Mouse (Mus musculus) ES-Bruce4 (cell line): ENCODE measurements around the gene Letm1. TPM values are rescaled to one million over a fixed set of nuclear protein-coding genes. Genes with fewer than 3 reads are reported as not detected.

Source experiments
- H3K27ac ChIP-seq: 2 replicates; pipeline ENCODE4 v1.5.1; 2012; ENCODE audit warnings: low read length, inconsistent platforms; ENCODE audit not compliant: insufficient read depth
- H3K27me3 ChIP-seq: 2 replicates; pipeline ENCODE4 v1.6.1; 2012; ENCODE audit warnings: mild to moderate bottlenecking, low read length, inconsistent platforms; ENCODE audit not compliant: control insufficient read depth, poor library complexity, insufficient read depth, severe bottlenecking
- H3K36me3 ChIP-seq: 2 replicates; pipeline ENCODE4 v1.6.1; 2012; ENCODE audit warnings: inconsistent platforms, mild to moderate bottlenecking, low read length, moderate library complexity; ENCODE audit not compliant: control insufficient read depth, poor library complexity, insufficient read depth, severe bottlenecking
- H3K4me1 ChIP-seq: one replicate; pipeline ENCODE4 v1.8.1; 2011; ENCODE audit warnings: low read length; ENCODE audit not compliant: control insufficient read depth, insufficient read depth
- H3K4me3 ChIP-seq: 2 replicates; pipeline ENCODE4 v1.5.1; 2011; ENCODE audit warnings: low read depth, mild to moderate bottlenecking, low read length
- H3K9ac ChIP-seq: 2 replicates; pipeline ENCODE4 v1.6.1; 2012; ENCODE audit warnings: low read depth, mild to moderate bottlenecking, inconsistent platforms; ENCODE audit not compliant: poor library complexity, severe bottlenecking
- H3K9me3 ChIP-seq: replicated peaks from 2 replicates; pipeline ENCODE4 v1.6.1; 2012; ENCODE audit warnings: mild to moderate bottlenecking, low read length, inconsistent platforms; ENCODE audit not compliant: control insufficient read depth, poor library complexity, insufficient read depth, severe bottlenecking
- CTCF ChIP-seq: IDR thresholded peaks from one replicate; pipeline ENCODE4 v1.8.1; 2011; ENCODE audit warnings: low read depth, low read length
- EP300 ChIP-seq: IDR thresholded peaks from 2 replicates; pipeline ENCODE4 v1.6.1; 2011; ENCODE audit warnings: low read depth, low read length; ENCODE audit not compliant: insufficient read depth
- POLR2A ChIP-seq: IDR thresholded peaks from one replicate; pipeline ENCODE4 v1.8.1; 2011; ENCODE audit warnings: low read length; ENCODE audit not compliant: insufficient read depth
- polyA plus RNA-seq: library from polyadenylated mRNA; stranded (reverse); fragments of >200 nt; gene quantifications from 2 replicates; pipeline ENCODE4 v1.2.4, GENCODE M21; 2011; ENCODE audit warnings: low read depth; ENCODE audit not compliant: missing spikeins, insufficient read depth, insufficient read length

Letm1 gene
- polyA plus RNA-seq, 1 experiment = 34.2 TPM

- Histone ChIP-seq H3K4me1 (peaks cover 5% of the 10 kb centered on the region), H3K9me3 (no peaks in the 10 kb centered on the region), H3K27me3 (peaks cover 18% of the 10 kb centered on the region), H3K4me3 (peak overlapping the region; percentile 10), H3K36me3 (no peaks in the 10 kb centered on the region), H3K9ac (no peak overlapping the region), H3K27ac (no peak overlapping the region)
- TF ChIP-seq POLR2A = no peak
Observed at GRCm38 (mm10) chr5:33720852-33721490, 61.6 kb downstream of the Letm1 start.

DNA sequence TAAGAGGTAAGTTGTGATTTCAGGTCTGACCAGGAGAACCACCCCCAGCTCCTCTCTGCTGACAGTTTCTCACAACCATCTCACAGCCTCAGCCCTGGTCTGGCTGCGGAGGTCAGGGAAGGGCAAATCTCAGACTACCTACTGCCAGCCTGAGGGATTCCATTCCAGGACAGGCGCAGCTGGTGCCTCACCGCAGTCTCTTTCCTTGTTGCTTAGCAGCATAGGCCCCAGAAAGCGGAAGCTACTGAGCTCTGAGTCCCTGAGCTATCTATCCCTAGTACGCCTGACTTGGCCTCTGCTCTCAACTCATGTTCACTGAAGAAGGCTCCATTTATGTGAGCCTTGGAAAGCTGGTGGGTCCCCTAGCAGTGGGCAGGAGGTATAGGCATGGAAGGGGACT, 64.2 kb downstream of the Letm1 start:
- H3K9ac ChIP-seq = no peak overlapping the region
- no peaks in the 10 kb centered on the region for H3K9me3 ChIP-seq
- H3K27me3 ChIP-seq = peaks cover 17% of the 10 kb centered on the region
- H3K27ac ChIP-seq = no peak overlapping the region
- TF ChIP-seq EP300 (no peak), CTCF (no peak), POLR2A (no peak)
- peaks cover 3% of the 10 kb centered on the region for H3K4me1 ChIP-seq
- no peaks in the 10 kb centered on the region for H3K36me3 ChIP-seq
- no peak overlapping the region for H3K4me3 ChIP-seq

DNA sequence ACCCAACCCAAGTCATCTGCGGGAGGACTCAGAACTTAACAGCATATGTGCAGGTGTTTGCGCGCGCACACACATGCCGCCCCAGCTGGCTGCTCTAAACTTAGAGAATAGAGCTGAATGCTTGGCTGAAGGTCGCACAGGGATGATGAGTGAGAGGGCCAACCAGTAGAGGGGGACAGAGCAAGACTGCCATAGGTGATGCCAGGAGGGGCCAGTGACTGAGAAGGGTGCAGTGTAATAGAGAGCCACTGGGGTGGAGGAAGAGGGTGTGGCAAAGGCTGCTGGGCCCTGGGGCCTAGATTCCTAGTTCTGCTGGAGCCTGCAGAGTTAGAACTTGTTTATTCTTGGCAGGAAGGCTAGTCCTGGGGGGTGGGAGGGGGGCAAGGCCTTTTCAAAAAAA, 66.2 kb downstream of the Letm1 start:
- H3K36me3 ChIP-seq = no peaks in the 10 kb centered on the region
- H3K9ac ChIP-seq = no peak overlapping the region
- H3K4me1 ChIP-seq = peaks cover 3% of the 10 kb centered on the region
- no peaks in the 10 kb centered on the region for H3K9me3 ChIP-seq
- no peak overlapping the region for H3K4me3 ChIP-seq
- H3K27me3 ChIP-seq = no peaks in the 10 kb centered on the region
- H3K27ac ChIP-seq = no peak overlapping the region
- TF ChIP-seq CTCF (no peak), EP300 (no peak), POLR2A (no peak)

- Histone ChIP-seq H3K36me3 (no peaks in the 10 kb centered on the region), H3K4me1 (peaks cover 3% of the 10 kb centered on the region), H3K27ac (no peak overlapping the region), H3K27me3 (no peaks in the 10 kb centered on the region), H3K9ac (no peak overlapping the region), H3K9me3 (no peaks in the 10 kb centered on the region), H3K4me3 (no peak overlapping the region)
- TF ChIP-seq CTCF = no peak
- no peak for TF ChIP-seq POLR2A
- TF ChIP-seq EP300 = no peak
Observed at GRCm38 (mm10) chr5:33715182-33715581, 67.4 kb downstream of the Letm1 start.

- Histone ChIP-seq H3K9ac (no peak overlapping the region), H3K4me1 (peaks cover 3% of the 10 kb centered on the region), H3K4me3 (no peak overlapping the region), H3K9me3 (no peaks in the 10 kb centered on the region), H3K27me3 (no peaks in the 10 kb centered on the region), H3K27ac (no peak overlapping the region), H3K36me3 (no peaks in the 10 kb centered on the region)
- TF ChIP-seq CTCF (no peak), POLR2A (no peak), EP300 (no peak)
Observed at GRCm38 (mm10) chr5:33712550-33712949, 70.1 kb downstream of the Letm1 start.

GRCm38 (mm10) chr5:33709037-33709436, 73.6 kb downstream of the Letm1 start:
- Histone ChIP-seq H3K27me3 (no peaks in the 10 kb centered on the region), H3K4me1 (peaks cover 7% of the 10 kb centered on the region), H3K36me3 (no peaks in the 10 kb centered on the region), H3K9me3 (no peaks in the 10 kb centered on the region), H3K9ac (no peak overlapping the region), H3K27ac (no peak overlapping the region), H3K4me3 (no peak overlapping the region)
- TF ChIP-seq EP300 (no peak), POLR2A (no peak), CTCF (no peak)
